Mouse (Mus musculus): ENCODE results near the gene Olfr345.

Gene Olfr345

DNA sequence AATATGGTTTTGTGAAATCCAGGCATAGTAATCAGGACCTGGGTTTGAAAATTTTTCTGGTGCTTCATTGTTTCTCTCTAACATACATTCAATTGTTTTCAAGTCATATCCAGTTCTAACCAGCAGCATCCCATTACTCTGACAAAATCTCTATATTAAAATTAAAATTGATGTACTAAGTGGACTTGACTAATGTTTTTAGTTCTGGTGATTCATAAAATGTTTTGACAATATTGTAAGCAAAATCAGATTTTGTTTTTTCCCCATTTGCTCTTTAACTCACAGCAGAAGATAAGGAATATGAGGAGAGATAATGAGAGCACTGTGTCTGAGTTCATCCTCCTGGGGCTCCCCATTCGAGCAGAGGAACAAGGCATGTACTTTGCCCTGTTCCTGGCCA, at the start of gene Olfr345:
Olfr345 (plus strand) TSS at position 301 of the 400 bp plus-strand sequence.
- DNase-seq (ENCODE audit: low spot score in 2 of 2) = no peak

DNA sequence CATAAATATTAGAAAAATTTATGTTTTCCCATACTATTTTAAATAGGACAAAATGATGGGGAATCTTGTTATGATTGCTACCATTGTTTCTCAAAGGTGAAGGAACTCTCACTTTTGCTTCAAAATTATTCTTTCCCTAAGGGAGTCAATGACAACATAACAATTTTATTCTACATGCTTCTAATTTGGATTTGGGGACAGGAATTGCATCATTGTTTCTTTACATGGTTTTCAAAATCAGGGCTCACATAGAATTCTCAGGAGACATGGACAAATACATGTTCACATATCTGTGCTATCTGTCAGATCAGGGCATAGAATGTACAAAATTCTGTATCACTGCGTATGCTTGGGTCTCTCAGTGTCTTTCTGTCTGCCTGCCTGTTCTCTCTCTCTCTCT, 45.6 kb downstream of the Olfr345 start, which contains the start of gene Olfr346:
Olfr346 (plus strand) TSS at position 301 of the 400 bp plus-strand sequence.
- DNase-seq (ENCODE audit: low spot score in 2 of 2) = no peak

All from spleen, postnatal 4 days (tissue).